Mouse (Mus musculus) embryonic facial prominence, embryonic 15.5 days (tissue): ENCODE results near the gene Gm15217. TPM values are rescaled to one million over a fixed set of nuclear protein-coding genes. Genes with fewer than 3 reads are reported as not detected.
A peak's percentile ranks its signal among the peaks of the same experiment; 100 is the strongest.

Experiments
- ATAC-seq: fragments of 200-750 bp; cut with Nextera tagmentation; 2 replicates; pipeline ENCODE4 v1.8.0; 2017; ENCODE audit warnings: low read depth, moderate TSS enrichment; ENCODE audit not compliant: insufficient number of reproducible peaks, low FRiP score, low TSS enrichment
- H3K27ac ChIP-seq: fragments of 300-500 bp; sonication (generic); replicated peaks from 2 replicates; pipeline ENCODE4 v1.5.1; 2015; ENCODE audit warnings: mild to moderate bottlenecking, inconsistent platforms
- H3K27me3 ChIP-seq: fragments of 300-500 bp; sonication (generic); 2 replicates; pipeline ENCODE4 v1.6.1; 2015; ENCODE audit warnings: inconsistent platforms
- H3K36me3 ChIP-seq: fragments of 300-500 bp; sonication (generic); 2 replicates; pipeline ENCODE4 v1.6.1; 2015; ENCODE audit warnings: mild to moderate bottlenecking, inconsistent platforms
- H3K4me1 ChIP-seq: fragments of 300-500 bp; sonication (generic); 2 replicates; pipeline ENCODE4 v1.6.1; 2015; ENCODE audit warnings: inconsistent platforms
- H3K4me2 ChIP-seq: fragments of 300-500 bp; sonication (generic); replicated peaks from 2 replicates; pipeline ENCODE4 v1.6.1; 2015; ENCODE audit warnings: mild to moderate bottlenecking, inconsistent platforms
- H3K4me3 ChIP-seq: fragments of 300-500 bp; sonication (generic); replicated peaks from 2 replicates; pipeline ENCODE4 v1.5.1; 2015; ENCODE audit warnings: mild to moderate bottlenecking, inconsistent platforms
- H3K9ac ChIP-seq: fragments of 300-500 bp; sonication (generic); 2 replicates; pipeline ENCODE4 v1.6.1; 2015; ENCODE audit warnings: inconsistent platforms
- H3K9me3 ChIP-seq: fragments of 300-500 bp; sonication (generic); replicated peaks from 2 replicates; pipeline ENCODE4 v1.6.1; 2016; ENCODE audit warnings: inconsistent platforms
- WGBS: fragments of 180-500 bp; shearing (Covaris S2); methylation state at CpG from one replicate; pipeline ENCODE4 v1.1.7; 2015; 5-methylcytosine and 5-hydroxymethylcytosine counted together
- polyA plus RNA-seq: library from polyadenylated mRNA; unstranded; fragments of >200 nt; fragmentation: Nextera tagmentation; extraction: Ambion mirVana; gene quantifications from 2 replicates; pipeline ENCODE4 v1.2.1, GENCODE M21; 2015

Gm15217 gene
- polyA plus RNA-seq, 1 experiment from 2014 or later: not detected

DNA sequence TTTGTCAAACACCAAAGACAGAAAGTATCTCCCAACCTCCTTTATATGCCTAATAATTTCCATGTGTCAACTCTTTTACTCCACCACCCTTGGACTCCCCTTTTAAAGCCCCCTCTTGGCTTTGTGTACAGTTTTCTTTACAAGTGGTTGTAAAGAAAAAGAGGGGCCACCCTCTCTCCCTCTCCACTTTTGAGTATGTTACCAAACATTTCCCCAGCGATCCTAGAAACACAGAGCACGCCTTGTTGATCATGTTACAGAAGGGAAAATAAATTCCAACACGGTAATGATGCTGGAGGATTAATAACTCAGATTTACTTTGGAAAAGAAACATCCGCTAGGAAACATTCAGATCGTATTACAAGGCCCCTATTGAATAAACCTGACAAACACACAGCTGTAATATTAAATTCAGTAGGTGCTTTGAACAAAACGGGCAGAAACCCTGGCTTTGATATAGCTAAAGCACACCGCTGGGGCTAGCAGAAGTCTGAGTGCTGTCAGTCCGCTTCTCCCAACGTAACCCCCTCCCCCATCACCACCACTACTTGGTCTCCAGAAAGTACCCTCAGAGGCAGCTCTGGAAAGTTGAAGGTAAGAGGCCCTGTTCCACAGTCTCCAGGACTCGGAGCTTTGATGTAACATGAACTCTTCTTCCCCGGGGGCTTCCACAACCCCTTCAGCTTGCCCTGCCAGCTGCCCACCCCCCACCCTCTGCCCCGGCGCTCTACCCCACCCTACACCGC, 5.9 kb downstream of the Gm15217 start:
- peaks cover 49% of the 10 kb centered on the region for H3K4me1 ChIP-seq
- peak overlapping the region; percentile 63 for H3K4me3 ChIP-seq
- H3K27me3 ChIP-seq: peaks cover 15% of the 10 kb centered on the region
- no peaks in the 10 kb centered on the region for H3K9me3 ChIP-seq
- peak overlapping the region; percentile 75 for H3K4me2 ChIP-seq
- WGBS: 6% methylated on average over 14 of the region's 14 CpGs
- ATAC-seq: no peak
- H3K27ac ChIP-seq: peak overlapping the region; percentile 76
- H3K36me3 ChIP-seq: peaks cover 8% of the 10 kb centered on the region; the same call in 1 of the 2 replicates
- H3K9ac ChIP-seq: peak overlapping the region; percentile 41

DNA sequence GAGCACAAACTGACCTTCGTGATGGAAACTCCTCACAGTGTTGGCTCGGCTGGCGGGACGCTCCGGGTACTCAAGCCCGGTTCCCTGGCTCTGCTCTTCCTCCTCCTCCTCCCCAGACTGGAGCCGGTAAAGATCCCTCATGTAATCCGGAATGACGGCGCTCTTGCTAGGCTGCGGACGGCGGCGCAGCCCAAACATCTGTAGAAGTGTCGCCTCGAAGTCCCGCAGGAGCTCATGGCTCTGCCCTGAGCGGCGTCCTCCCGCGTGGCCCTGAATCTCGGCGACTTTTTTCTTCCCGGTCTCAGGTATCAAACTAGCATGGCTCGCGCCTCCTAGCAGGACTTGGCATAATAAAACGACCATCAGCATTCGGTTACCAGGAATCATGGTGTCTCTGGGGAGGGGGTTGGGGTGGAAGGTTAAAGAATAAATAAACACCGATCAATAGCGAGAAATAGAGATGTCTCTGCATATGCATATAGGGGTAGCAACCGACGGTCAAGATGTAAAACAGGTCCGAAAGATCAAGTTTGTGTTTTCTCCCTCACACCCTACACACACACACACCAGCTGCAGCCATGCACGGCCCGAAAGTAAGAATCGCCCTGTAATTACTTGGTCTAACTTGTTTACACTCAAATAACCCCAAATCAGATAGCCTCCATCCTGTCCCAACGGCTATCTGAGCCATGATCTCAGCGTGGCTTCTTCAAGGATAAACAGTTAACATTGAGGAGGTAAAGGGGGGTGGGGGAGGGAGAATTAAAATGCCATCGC, 6.7 kb downstream of the Gm15217 start:
- Histone ChIP-seq H3K4me1 (peaks cover 49% of the 10 kb centered on the region), H3K4me3 (peak overlapping the region; percentile 63), H3K9ac (peak overlapping the region; percentile 41), H3K4me2 (peak overlapping the region; percentile 75), H3K36me3 (peaks cover 8% of the 10 kb centered on the region; the same call in 1 of the 2 replicates), H3K27me3 (peaks cover 22% of the 10 kb centered on the region), H3K9me3 (no peaks in the 10 kb centered on the region), H3K27ac (peak overlapping the region; percentile 76)
- WGBS: under 1% methylated on average over 39 of the region's 39 CpGs
- no peak for ATAC-seq

DNA sequence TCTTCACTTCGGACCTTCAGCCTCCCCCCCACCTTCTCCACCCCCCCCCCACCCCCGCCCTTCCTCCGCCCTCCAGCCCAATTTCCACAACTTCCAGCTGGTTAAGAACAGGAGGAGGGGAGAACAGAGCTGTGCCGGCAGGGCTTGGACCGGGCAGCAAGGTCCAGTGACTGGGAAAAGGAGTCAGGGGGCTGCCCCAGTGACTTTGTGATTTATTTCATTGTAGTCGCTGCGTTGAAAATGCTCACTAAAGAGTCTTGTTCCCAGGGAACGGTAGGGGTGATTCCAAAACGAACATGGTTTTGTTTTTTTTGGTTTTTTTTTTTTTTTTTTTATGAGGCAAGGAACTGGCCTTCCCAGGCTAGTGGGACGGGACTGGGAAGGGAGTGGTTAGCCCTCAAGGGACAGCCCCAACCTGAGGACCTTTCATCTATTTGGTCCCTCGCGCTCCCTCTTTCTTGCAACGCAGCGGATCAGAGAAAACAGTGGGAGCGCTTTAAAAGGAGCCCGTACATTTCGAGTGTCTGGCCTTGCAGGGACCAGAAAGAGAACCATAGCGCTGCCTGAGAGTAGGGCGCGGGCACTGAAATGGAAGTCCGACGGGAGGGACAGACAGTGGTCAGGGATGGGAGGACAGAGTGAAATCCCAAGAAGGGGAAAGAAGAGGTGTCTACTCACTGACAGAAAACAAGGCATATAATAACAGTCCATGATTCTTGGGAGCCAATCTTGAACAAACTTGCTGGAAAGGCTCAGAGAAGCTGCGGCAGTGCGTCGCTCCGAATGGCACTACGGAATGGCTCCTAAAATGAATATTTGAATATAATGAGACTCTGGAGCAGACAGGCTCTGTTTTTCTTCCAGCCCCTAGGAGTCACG, 7.5 kb downstream of the Gm15217 start:
- H3K27me3 ChIP-seq: peaks cover 30% of the 10 kb centered on the region
- H3K27ac ChIP-seq: peak overlapping the region; percentile 92
- H3K9me3 ChIP-seq: no peaks in the 10 kb centered on the region
- WGBS: under 1% methylated on average over 28 of the region's 28 CpGs
- H3K4me1 ChIP-seq: peaks cover 43% of the 10 kb centered on the region
- H3K4me2 ChIP-seq: peak overlapping the region; percentile 75
- peak overlapping the region; percentile 63 for H3K4me3 ChIP-seq
- H3K9ac ChIP-seq: peak overlapping the region; percentile 21
- H3K36me3 ChIP-seq: peaks cover 8% of the 10 kb centered on the region; the same call in 1 of the 2 replicates
- ATAC-seq: peak; percentile 1; the same call in 1 of the 2 replicates

DNA sequence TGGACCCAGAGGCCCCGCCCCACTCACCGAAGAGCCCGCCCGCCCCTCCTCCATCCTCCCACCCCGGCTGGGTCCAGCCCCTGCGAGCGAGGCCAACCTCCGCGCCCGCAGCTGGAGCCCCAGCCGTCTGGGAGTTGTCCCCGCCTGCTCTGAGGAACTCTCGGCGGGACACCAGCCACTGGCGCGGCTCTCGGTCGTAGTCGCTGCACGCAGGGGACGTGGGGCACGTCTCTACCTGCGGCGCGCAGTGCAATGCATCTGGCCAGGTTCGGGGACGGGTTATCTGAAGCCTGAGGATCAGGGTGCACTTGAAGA, 8.1 kb downstream of the Gm15217 start:
- Histone ChIP-seq H3K9me3 (no peaks in the 10 kb centered on the region), H3K4me1 (peaks cover 37% of the 10 kb centered on the region), H3K27ac (peak overlapping the region; percentile 92), H3K9ac (peak overlapping the region; percentile 48; the same call in 1 of the 2 replicates), H3K27me3 (peaks cover 33% of the 10 kb centered on the region), H3K36me3 (peaks cover 8% of the 10 kb centered on the region; the same call in 1 of the 2 replicates), H3K4me3 (peak overlapping the region; percentile 63), H3K4me2 (peak overlapping the region; percentile 75)
- ATAC-seq: peak; percentile 89
- under 1% methylated on average over 27 of the region's 27 CpGs for WGBS

DNA sequence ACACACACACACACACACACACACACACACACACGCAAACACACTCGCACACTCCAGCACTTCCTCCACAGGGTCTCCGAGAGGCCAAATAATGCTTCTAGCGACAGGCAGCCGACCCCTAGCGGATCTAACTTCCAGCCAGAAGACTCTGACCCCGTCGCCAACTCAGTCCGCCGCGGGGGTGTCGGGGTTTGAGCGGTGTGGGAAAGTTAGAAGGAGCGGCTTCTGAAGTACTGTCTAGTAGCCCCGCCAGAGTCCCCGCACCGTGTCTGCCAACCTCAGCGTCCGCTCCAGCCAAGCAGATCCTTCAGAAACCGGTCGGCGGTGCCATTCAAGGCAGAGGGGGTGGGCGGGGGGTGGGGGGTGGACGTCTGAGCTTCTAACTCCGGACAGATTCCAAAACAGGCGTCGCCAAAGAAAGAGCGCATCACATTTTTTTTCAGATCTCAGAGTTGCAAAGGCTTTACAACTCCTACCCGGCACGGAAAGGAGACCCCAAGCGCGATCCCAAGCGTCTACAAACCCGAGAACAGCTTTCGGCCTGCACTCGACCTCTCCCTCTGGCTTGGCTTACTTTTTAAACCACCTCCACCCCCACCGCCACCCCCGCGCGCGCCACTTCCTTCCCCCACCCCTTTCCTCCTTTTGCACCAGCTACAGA, 8.7 kb downstream of the Gm15217 start:
- Histone ChIP-seq H3K36me3 (peaks cover 8% of the 10 kb centered on the region; the same call in 1 of the 2 replicates), H3K9me3 (no peaks in the 10 kb centered on the region), H3K4me1 (peaks cover 36% of the 10 kb centered on the region), H3K4me3 (peak overlapping the region; percentile 63), H3K4me2 (peak overlapping the region; percentile 75), H3K27ac (peak overlapping the region; percentile 92), H3K27me3 (peaks cover 33% of the 10 kb centered on the region), H3K9ac (peak overlapping the region; percentile 48)
- ATAC-seq: no peak
- 0% methylated on average over 41 of the region's 41 CpGs for WGBS

DNA sequence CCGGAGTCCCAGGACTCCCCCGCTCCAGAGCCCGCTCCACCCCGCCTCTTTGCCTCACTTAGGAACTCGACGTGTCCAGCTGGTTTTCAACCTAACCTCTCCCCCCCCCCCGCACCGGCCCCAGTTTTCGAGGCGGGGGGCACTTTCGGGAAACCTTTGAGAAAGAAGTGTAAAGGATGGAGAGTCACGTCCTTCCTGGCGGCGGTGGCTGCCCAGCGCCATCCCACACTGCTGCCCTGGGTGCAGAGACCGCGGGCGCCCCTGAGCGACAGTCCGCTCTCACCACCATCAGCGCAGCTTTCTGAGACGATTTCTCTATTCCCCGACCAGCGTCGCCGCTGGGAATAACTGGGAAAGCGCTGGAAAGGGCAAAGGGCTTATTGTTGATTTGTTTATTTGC, 9.4 kb downstream of the Gm15217 start:
- H3K27me3 ChIP-seq: peaks cover 33% of the 10 kb centered on the region
- H3K4me2 ChIP-seq: peak overlapping the region; percentile 75
- peak overlapping the region; percentile 48 for H3K9ac ChIP-seq
- no peaks in the 10 kb centered on the region for H3K9me3 ChIP-seq
- H3K4me3 ChIP-seq: peak overlapping the region; percentile 63
- H3K4me1 ChIP-seq: peaks cover 36% of the 10 kb centered on the region
- peaks cover 8% of the 10 kb centered on the region; the same call in 1 of the 2 replicates for H3K36me3 ChIP-seq
- WGBS: under 1% methylated on average over 26 of the region's 27 CpGs
- peak overlapping the region; percentile 92 for H3K27ac ChIP-seq
- no peak for ATAC-seq

DNA sequence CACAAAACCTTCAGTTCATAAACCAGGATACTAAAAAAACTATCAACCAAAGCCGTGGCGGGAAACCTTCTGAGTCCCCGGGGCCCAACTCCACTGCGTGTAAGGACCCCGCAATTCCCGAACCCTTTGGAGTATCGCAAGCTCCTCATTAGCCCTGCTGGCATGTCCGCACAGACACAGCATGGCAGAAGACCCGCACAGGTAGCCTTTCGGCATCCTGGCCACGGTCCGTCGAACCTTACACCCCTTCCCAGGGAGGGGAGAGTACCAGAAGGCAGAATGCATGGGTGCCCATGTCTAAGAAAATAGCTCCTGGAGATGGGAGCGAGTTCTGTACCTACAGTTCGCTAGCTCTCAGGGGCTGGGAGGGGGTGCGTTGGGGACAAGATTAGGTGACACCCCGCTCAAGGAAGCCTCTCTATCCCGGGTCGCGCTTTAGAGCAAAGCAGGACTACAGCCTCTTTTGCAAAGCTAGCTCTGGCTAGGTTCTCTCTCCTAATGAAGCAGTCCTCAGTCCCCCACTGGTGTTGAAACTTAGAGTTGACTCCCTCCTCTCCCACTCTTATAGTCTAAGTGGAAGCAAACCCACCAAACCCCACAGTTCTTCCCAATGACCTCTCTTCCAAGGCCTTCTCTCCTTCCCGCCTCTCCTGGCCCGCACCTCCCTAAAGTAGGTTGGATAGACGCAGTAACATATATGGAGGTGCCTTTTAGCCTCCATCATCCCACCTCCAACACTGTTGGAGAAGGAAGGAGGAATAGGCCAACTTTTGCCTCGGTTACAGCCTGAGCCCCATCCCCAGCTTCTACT, 10.4 kb downstream of the Gm15217 start:
- peaks cover 36% of the 10 kb centered on the region for H3K27me3 ChIP-seq
- ATAC-seq: no peak
- peaks cover 33% of the 10 kb centered on the region for H3K4me1 ChIP-seq
- peak overlapping the region; percentile 63 for H3K4me3 ChIP-seq
- peak overlapping the region; percentile 75 for H3K4me2 ChIP-seq
- no peaks in the 10 kb centered on the region for H3K9me3 ChIP-seq
- H3K9ac ChIP-seq: peak overlapping the region; percentile 26
- peak overlapping the region; percentile 56 for H3K27ac ChIP-seq
- WGBS: 6% methylated on average over 24 of the region's 24 CpGs
- no peaks in the 10 kb centered on the region for H3K36me3 ChIP-seq

DNA sequence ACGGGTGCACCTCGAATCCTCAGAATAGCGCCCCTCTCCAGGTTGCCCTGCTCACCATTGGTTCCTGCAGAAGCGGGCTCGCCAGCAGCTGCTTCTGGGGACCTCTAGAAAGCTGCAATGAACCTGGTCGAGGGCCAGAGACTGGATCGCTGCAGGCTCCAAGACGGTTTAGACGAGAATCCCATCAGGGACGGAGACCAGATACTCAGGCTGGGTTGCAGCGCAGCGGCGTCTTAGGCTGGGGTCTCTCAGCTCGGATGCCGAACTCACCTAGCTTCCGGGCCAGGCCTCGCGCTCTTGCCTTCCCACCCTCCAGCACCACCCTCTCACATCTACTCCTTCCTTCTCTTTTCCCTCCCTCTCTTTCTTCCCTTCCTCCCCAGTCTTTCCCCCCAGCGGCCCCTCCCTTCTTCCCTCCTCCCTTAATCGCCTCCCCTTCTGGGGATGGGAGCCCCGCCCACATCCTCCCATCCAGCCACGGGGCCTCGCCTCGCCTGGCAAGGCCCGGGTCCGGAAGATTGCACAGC, 11.1 kb downstream of the Gm15217 start, which contains the start of gene Bmp4:
Bmp4 (minus strand) TSS at position 421 of the 527 bp plus-strand sequence.
- Histone ChIP-seq H3K9me3 (no peaks in the 10 kb centered on the region), H3K4me2 (peak within 1 kb of the TSS; percentile 75), H3K27ac (peak within 1 kb of the TSS; percentile 56), H3K27me3 (peaks cover 36% of the 10 kb centered on the region), H3K4me3 (peak within 1 kb of the TSS; percentile 63), H3K36me3 (no peaks in the 10 kb centered on the region), H3K9ac (peak within 1 kb of the TSS; percentile 26), H3K4me1 (peaks cover 31% of the 10 kb centered on the region)
- 3% methylated on average over 26 of the region's 26 CpGs for WGBS
- ATAC-seq: peak; percentile 32; the same call in 1 of the 2 replicates

DNA sequence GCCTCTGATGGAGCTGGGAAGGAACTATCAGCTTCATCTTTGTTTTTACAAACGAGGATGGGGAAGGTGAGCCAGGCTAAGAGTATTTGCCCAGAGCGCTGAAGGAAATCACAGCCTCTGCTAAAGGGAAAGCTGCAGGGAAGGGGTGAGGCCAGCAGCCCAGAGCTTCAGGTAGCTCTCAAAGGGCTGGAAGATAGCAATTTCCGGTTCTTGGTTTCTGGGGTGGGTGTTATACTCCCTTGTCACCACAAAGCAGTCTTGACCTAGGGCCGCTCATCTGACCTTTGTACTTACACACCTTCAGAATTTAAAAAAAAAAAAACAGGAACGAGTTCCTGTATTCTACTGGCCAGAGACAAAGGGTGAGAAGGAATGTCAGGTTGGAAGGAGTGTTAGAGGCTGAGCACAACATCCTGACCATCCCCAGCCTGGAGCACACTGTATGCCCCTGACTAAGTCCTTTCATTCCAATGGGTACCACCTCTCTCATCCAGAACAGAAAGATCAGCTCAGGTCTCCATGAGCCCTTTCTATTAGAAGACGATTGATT, 12.5 kb downstream of the Gm15217 start:
- Histone ChIP-seq H3K27me3 (peaks cover 36% of the 10 kb centered on the region), H3K9me3 (no peaks in the 10 kb centered on the region), H3K27ac (no peak overlapping the region), H3K4me1 (peaks cover 25% of the 10 kb centered on the region), H3K9ac (no peak overlapping the region), H3K4me2 (no peak overlapping the region), H3K4me3 (no peak overlapping the region), H3K36me3 (no peaks in the 10 kb centered on the region)
- WGBS: 56% methylated on average over 6 of the region's 6 CpGs
- no peak for ATAC-seq
